Mouse (Mus musculus) gastrocnemius, adult 2 months (tissue): ENCODE data around the gene Cdk5rap3. TPM values are rescaled to one million over a fixed set of nuclear protein-coding genes. Genes with fewer than 3 reads are reported as not detected.

Experiments used
- DNase-seq: peaks from one replicate; pipeline ENCODE4 v3.0.0; 2022
- H3K27ac ChIP-seq: fragments of 200-600 bp; 2 replicates; pipeline ENCODE4 v1.8.1; 2022; ENCODE audit warnings: mild to moderate bottlenecking
- H3K4me3 ChIP-seq: fragments of 200-600 bp; 2 replicates; pipeline ENCODE4 v1.8.1; 2022; ENCODE audit warnings: mild to moderate bottlenecking, moderate library complexity
- CTCF ChIP-seq: fragments of 200-600 bp; IDR thresholded peaks from 2 replicates; pipeline ENCODE4 v1.8.1; 2022; ENCODE audit warnings: antibody characterized with exemption, mild to moderate bottlenecking, moderate library complexity
- intact Hi-C: fragments of 180-260 bp; cut with DNase I; formaldehyde crosslinking; loops from one replicate; pipeline ENCODE4 v1.15.1; 2025
- long read RNA-seq, 2 experiments: library from polyadenylated mRNA; stranded (forward); transcript quantifications; one replicate each; pipeline ENCODE4 v2.0.0; 2021
- total RNA-seq, 2 experiments: library from RNA; stranded (reverse); gene quantifications; 2 replicates each; pipeline ENCODE4 v1.2.3; 2021

Gene Cdk5rap3
- 10 to 100 TPM; 21.5 to 24.0 TPM for total RNA-seq
- long read RNA-seq, experiment 1, transcript Cdk5rap3-201 (14 exons, 2,250 nt) = major isoform, 80 of 90 reads
- long read RNA-seq, experiment 1, partial matches to known transcripts = 8 of 90 reads
- long read RNA-seq, experiment 1, other reads (novel, unspliced or antisense) = 2 of 90 reads
- long read RNA-seq, experiment 2, transcript Cdk5rap3-201 (14 exons, 2,250 nt) = major isoform, 73 of 87 reads
- long read RNA-seq, experiment 2, partial matches to known transcripts = 7 of 87 reads
- long read RNA-seq, experiment 2, other reads (novel, unspliced or antisense) = 7 of 87 reads

DNA sequence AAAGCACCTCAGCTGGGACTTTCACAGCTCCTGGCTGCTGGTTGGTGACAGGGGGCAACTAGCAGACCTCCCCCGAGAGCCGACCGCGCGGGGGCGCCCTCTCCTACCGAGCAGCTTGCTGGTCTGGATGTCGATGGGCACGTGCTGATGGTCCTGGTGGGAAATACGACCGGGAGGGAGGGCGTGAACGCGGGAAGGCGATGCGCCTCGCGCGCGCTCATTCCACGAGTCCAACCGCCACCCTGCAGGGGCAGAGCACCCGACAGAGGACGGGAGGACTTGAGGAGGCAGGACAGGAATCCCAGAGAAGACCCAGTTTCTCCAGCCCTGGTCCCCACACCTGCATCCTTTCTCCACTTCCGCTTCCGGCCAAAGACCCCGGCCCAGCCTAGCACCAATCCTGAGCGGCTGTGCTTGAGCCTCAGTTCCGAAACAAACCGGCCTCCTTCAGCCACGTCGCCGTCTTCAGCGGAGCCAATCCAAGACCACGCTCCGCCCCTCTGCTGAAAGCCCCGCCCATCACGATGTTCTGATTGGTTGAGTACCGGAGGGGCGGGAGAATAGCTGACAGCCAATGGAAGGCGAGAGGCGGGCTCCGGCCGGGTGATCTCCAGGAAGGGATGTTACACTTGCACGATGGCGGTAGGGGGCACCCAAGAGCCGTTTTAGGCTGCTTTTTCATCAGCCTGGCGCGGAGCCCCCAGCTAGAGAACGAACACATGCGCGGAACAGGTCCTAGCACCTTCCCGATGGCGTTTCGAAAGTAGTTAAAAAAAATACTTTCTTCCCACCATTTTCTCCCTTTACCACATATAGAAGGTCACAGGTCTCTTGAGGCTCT, at the start of gene Cdk5rap3:
Cdk5rap3 (minus strand) TSS at position 453 of the 841 bp plus-strand sequence.
- DNase-seq = peak; percentile 99
- intact Hi-C loops = loop anchor here (1.0 to 2.0 kb wide), 2 partner anchors 47 to 109 kb away; no protein-coding TSS in a partner anchor
- Histone ChIP-seq H3K27ac (peak within 1 kb of the TSS; percentile 96), H3K4me3 (peak within 1 kb of the TSS; percentile 88)
- peak; percentile 88 for TF ChIP-seq CTCF

DNA sequence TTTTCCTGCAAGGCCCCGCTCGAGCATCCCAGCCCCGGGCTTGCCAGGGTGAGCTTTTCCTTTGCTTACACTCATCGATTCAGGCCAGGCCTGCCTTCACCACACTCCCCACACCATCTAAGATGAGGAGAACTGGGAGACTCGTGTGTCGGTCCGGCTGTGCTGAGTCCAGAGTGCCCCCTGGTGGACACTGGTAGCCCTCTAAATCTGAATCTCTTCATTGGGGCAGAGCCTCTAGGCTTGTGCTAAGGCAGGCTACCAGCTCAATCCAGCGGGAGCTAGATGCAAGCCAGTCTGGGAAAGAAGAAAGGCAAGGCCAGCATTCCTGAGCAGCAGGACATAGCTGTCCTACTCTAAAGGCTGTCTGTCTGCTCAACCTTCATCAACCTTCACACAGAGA, 47.3 kb upstream of the Cdk5rap3 start:
- TF ChIP-seq CTCF = peak; percentile 95
- intact Hi-C loops = loop anchor here (1.0 kb wide), 1 partner anchor 47 kb away; the partner anchor contains the start of gene Cdk5rap3
- peak; percentile 94 for DNase-seq
- peak overlapping the region; percentile 69 for H3K27ac ChIP-seq
- H3K4me3 ChIP-seq = no peak overlapping the region

DNA sequence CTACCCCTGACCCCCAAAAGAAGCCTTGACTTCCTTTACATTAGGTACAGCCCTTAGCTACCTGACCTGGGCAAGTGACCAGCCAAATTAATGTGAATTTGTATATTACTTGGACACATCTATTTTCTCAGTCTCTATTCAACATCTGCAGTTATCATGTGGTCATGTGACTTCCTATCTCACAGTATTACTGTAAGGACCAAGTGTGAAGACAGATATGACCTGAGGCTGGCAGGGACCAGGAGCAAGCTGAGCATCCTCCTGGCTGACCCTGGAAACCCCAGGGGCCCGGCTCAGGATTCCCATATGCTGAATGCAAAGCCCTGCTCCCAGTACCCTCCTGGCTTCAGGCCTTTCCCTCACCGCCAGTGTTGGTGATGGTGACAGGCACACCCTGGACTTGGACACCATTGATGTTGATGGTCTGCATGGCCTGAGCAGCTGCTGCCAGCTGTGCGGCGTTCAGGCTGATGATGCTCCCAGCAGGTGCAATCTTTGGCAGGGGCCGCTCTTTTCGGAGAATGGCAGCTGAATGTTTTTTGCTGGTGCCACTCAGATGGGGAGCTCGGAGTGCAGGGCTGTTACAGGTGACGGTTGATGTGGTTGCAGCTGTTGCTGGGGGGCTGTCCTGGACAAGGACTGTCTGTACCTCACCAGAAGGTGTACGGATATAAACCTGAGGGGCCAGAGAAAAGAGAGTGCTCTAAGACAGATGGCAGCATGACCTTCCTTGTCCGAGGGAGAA, 40.9 kb upstream of the Cdk5rap3 start:
- intact Hi-C loops = no loop called here

DNA sequence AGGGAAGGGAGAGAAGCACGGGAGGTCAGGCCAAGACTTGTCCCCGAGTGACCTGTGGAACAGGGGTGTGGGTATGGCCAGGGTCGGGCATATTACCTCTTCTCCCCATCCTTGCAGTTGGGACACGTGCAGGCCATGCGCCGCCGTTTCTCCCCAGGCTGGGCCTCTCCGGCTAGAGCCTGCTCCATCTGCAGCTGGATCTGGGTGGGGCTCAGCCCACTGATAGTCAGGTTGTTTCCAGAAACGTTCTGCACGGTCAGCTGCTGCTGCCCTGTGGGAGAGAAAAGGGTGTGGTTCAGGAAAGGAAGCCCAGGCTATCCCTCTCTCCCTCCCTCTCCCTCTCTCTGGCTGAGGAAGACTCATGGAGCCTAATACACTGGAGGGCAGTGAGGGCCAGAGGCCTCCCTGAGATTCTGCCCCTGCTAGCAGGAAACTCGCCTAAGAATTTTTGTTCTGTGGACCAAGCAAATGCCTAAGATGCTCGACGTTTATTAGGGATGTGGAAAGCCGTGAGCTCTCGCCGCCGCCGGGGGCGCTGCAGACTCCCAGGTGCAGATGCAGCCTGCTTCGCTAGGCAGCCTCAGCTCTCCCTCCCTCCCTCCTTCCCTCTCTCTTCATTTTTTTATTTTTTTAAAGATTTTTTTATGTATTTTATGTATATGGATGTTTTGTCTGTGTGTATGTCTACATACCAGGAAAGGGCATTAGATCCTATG, 39.9 kb upstream of the Cdk5rap3 start:
- TF ChIP-seq CTCF = peak; percentile 50
- peak overlapping the region; percentile 70 for H3K27ac ChIP-seq
- intact Hi-C loops = no loop called here
- H3K4me3 ChIP-seq = 0 out of 2 replicates have a peak overlapping the region, but pooled peaks have one; percentile 20
- DNase-seq = peak; percentile 74

More for the DNA sequence above, 40.9 kb upstream of the Cdk5rap3 start:
- Histone ChIP-seq H3K27ac (peak overlapping the region; percentile 70; the same call in 1 of the 2 replicates), H3K4me3 (no peak overlapping the region)
- no peak for TF ChIP-seq CTCF
- DNase-seq = no peak

DNA sequence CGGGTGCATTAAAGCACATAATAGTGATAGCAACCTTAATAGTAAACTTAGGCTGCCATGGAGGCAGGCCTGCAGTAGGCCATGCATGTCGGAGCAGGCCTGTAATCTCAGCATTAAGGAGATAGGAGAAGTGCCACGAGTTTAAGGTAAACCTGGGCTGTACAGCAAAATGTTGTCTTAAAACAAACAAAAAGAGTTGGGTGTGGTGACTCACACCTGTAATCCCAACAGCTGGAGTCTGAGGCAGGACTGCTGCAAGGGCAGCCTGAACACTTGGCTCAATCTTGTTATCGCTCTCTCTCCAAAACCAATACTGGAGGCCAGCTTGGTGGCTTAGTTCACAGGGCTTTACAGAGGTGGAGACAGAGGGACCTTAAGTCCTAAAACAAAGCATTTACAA, 38.8 kb upstream of the Cdk5rap3 start:
- intact Hi-C loops = no loop called here
- DNase-seq = no peak
- Histone ChIP-seq H3K27ac (peak overlapping the region; percentile 70), H3K4me3 (0 out of 2 replicates have a peak overlapping the region, but pooled peaks have one; percentile 11)
- no peak for TF ChIP-seq CTCF

DNA sequence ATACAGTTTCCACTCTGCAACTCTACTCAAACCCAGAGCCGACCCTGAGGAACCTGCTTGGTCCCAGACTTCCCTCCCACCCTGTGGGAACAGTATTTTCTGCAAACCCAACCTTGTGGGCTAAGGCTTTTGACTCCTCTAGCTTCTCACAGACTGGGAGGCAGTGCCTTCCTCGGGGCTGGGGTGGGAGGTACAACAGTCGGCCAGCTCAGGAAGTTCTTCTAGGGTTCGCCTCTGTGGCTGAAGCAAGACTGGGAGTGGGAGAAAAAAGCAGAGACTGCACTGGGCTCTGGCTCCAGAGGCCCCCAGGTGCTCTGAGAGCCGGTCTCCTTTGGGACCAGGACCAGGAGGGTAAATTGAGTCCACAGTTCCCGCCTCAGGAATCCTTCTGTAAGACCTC, 36.6 kb upstream of the Cdk5rap3 start:
- H3K4me3 ChIP-seq = no peak overlapping the region
- H3K27ac ChIP-seq = no peak overlapping the region
- DNase-seq = no peak
- TF ChIP-seq CTCF = no peak
- intact Hi-C loops = no loop called here

DNA sequence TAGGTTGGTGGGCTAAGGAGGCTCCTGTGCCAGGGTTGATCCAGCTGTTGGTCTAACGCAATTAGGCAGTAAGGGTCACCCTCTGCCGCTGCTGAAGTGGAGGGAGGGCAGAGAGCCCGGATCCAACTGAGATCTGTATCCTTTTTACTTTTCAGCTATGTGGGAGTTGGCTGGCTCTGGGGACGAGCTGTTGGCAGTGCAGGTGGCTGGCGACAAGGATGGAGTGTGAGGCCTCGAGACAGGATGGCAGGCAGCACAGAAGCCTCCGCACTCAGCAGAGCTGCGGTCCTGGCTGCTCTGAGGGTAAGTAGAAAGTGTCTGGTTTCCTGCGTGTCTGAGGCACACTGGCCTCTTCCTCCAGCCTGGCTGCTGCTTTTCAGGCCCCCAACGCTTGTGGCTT, 36.1 kb upstream of the Cdk5rap3 start:
- no peak for TF ChIP-seq CTCF
- no peak for DNase-seq
- intact Hi-C loops = no loop called here
- Histone ChIP-seq H3K4me3 (no peak overlapping the region), H3K27ac (no peak overlapping the region)

DNA sequence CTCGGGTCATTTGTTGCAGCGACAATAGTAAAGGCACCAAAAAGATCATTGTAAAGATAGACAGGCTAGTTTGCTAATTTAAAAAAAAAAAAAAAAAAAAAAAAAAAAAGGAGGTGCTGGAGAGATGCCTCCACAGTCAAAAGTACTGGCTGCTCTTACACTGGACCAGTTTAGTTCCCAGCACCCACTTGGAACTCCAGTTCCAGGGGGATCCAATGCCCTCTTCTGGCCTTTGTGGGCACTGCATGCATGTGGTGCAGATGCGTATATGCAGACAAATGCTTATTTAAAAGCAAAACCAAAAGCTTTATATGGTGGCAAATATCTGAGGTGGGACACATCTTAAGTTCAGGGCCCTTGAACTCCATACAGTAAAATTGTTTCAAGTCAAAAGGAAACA, 34.5 kb upstream of the Cdk5rap3 start:
- intact Hi-C loops = no loop called here
- H3K4me3 ChIP-seq = no peak overlapping the region
- DNase-seq = no peak
- no peak overlapping the region for H3K27ac ChIP-seq
- TF ChIP-seq CTCF = peak; percentile 40; the same call in 1 of the 2 replicates

DNA sequence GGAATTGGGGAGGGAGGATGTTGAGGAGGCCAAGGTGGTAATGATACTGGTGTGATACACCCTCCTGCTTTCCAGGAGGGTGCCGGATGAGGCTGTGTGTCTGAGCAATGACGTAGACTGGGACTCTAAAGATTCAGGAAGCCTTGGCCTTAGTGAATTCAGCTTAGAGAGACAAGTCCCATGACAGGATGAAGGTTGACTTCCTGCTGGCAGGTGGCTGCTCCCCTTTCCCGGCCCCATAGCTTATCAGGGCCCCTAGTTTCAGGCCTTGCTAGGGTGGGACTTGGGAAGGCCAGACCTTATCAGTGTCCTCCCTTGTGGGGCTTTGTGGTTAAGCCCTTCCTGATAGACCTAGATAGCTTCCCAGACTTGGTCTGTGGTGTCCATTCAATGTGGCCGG, 31.6 kb upstream of the Cdk5rap3 start:
- Histone ChIP-seq H3K4me3 (no peak overlapping the region), H3K27ac (no peak overlapping the region)
- no peak for TF ChIP-seq CTCF
- DNase-seq = no peak
- intact Hi-C loops = no loop called here

DNA sequence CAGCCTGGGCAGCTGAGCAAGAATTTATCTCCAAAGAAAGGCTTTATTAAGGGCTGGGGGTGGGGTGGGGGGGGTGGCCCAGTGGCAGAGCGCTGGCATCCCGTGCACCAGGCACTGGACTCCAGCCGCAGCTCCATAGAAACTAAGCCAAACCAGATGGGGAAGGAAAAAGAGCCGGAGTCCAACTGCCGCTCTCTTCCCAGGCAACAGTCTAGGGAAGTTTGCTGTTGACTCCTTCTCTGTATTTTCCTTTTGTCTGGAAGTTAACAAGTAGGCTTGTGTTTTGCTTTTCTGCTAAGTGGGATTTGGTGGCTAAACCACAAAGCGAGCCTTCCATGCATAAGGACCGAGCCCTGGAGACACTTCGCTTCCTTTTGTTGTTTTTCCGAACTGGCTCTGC, 30.2 kb upstream of the Cdk5rap3 start:
- Histone ChIP-seq H3K4me3 (peak overlapping the region; percentile 35), H3K27ac (peak overlapping the region; percentile 61)
- DNase-seq = no peak
- intact Hi-C loops = no loop called here
- TF ChIP-seq CTCF = no peak

DNA sequence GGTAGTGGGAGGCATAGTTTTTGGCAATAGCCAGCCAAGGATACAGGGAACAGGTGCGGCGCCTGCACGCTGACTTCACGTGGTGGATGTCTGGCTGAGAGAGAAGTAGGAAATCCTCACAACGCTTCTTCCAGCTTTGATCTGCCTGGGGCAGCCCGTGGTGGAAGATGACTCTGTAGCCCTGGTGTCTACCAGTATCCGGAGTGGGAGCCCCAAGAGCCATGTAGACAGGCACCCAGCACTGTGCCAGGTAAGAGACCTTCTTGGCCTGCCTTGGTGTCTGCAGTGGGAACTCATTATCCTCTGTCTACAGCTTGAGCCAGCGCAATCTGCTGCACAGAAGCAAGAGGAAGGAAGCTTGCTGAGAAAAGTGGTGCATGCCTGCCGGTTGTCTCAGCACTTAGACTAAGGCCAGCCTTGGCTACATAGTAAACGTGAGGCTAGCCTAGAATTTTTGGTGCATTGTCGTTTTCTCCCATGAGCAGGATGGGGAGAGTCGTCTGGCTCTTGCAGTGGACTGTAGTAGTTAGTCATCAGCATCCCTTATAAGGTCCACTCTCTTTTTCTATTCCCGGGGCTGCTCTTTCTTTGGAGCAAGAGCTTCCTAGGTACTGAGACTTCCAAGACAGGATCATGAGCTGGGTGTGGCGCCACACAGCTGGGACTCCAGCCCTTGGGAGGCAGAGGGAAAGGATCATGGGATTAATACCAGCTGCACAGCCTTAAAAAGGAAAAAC, 28.7 kb upstream of the Cdk5rap3 start:
- peak overlapping the region; percentile 74 for H3K4me3 ChIP-seq
- DNase-seq = peak; percentile 38
- TF ChIP-seq CTCF = no peak
- intact Hi-C loops = no loop called here
- H3K27ac ChIP-seq = peak overlapping the region; percentile 89
